Mouse (Mus musculus) heart, embryonic 14.5 days (tissue): ENCODE results near the gene Ift46. TPM values are rescaled to one million over a fixed set of nuclear protein-coding genes. Genes with fewer than 3 reads are reported as not detected.

Experiments used
- ATAC-seq: fragments of 200-750 bp; cut with Nextera tagmentation; 2 replicates; pipeline ENCODE4 v1.8.0; 2017; ENCODE audit warnings: low read depth, moderate TSS enrichment; ENCODE audit not compliant: insufficient number of reproducible peaks, insufficient read depth, low FRiP score
- H3K27ac ChIP-seq, 2 experiments: fragments of 200-500 bp in 1 of 2; fragments of 300-500 bp in 1 of 2; sonication (generic) in 1 of 2; replicated peaks in 1 of 2; 2 replicates each; pipeline ENCODE4 v1.5.1; 2012 to 2014; ENCODE audit warnings: low read depth in 2 of 2, low read length in 2 of 2, control low read depth in 1 of 2, mild to moderate bottlenecking in 1 of 2, mixed read lengths in 1 of 2; ENCODE audit not compliant: control insufficient read depth in 1 of 2, insufficient read depth in 1 of 2
- H3K27me3 ChIP-seq: fragments of 300-500 bp; sonication (generic); 2 replicates; pipeline ENCODE4 v1.6.1; 2014; ENCODE audit warnings: mild to moderate bottlenecking, low read length, control low read depth; ENCODE audit not compliant: control insufficient read depth, insufficient read depth
- H3K36me3 ChIP-seq: fragments of 300-500 bp; sonication (generic); 2 replicates; pipeline ENCODE4 v1.6.1; 2014; ENCODE audit warnings: mild to moderate bottlenecking, control low read depth, low read length, mixed read lengths; ENCODE audit not compliant: control insufficient read depth, insufficient read depth
- H3K4me1 ChIP-seq, 2 experiments: fragments of 200-500 bp in 1 of 2; fragments of 300-500 bp in 1 of 2; sonication (generic) in 1 of 2; 2 replicates each; pipeline ENCODE4 v1.6.1; 2012 to 2014; ENCODE audit warnings: low read length in 2 of 2, control low read depth in 1 of 2, mixed read lengths in 1 of 2; ENCODE audit not compliant: control insufficient read depth in 2 of 2, insufficient read depth in 2 of 2
- H3K4me2 ChIP-seq: fragments of 300-500 bp; sonication (generic); 2 replicates; pipeline ENCODE4 v1.6.1; 2014; ENCODE audit warnings: mild to moderate bottlenecking, low read length
- H3K4me3 ChIP-seq, 2 experiments: fragments of 200-500 bp in 1 of 2; fragments of 300-500 bp in 1 of 2; sonication (generic) in 1 of 2; 2 replicates each; pipeline ENCODE4 v1.5.1; 2012 to 2014; ENCODE audit warnings: low read length in 2 of 2, mild to moderate bottlenecking in 2 of 2, control low read depth in 1 of 2, low read depth in 1 of 2, moderate library complexity in 1 of 2; ENCODE audit not compliant: control insufficient read depth in 1 of 2, insufficient read depth in 1 of 2
- H3K9ac ChIP-seq: fragments of 300-500 bp; sonication (generic); 2 replicates; pipeline ENCODE4 v1.6.1; 2014; ENCODE audit warnings: mild to moderate bottlenecking, low read length
- H3K9me3 ChIP-seq: fragments of 300-500 bp; sonication (generic); 2 replicates; pipeline ENCODE4 v1.6.1; 2016; ENCODE audit warnings: low read length, control low read depth; ENCODE audit not compliant: control insufficient read depth
- WGBS: fragments of 180-500 bp; shearing (Covaris S2); extraction: QIAGEN DNeasy Blood & Tissue Kit; methylation state at CpG from one replicate; pipeline ENCODE4 v1.1.7; 2014; 5-methylcytosine and 5-hydroxymethylcytosine counted together
- polyA plus RNA-seq: library from polyadenylated mRNA; unstranded; fragments of >200 nt; fragmentation: Nextera tagmentation; extraction: Ambion mirVana; gene quantifications from 2 replicates; pipeline ENCODE4 v1.2.1, GENCODE M21; 2014

Ift46 gene
- 67.7 and 73.8 TPM in 2 replicates for polyA plus RNA-seq

GRCm38 (mm10) chr9:44767101-44768028, at the start of gene Ift46, which contains the start of gene Arcn1:
Gene Ift46 (plus strand): TSS chr9:44767908.
Gene Arcn1 (minus strand): TSS chr9:44767845.
- Histone ChIP-seq H3K27me3 (no peaks in the 10 kb centered on the region), H3K27ac (peak within 1 kb of the TSS; percentile 96 to 97), H3K4me3 (peak within 1 kb of the TSS; percentile 66 to 99), H3K9ac (peak within 1 kb of the TSS; percentile 99), H3K9me3 (no peaks in the 10 kb centered on the region), H3K36me3 (no peaks in the 10 kb centered on the region), H3K4me1 (peaks cover 2 to 33% of the 10 kb centered on the region in 2 experiments; a peak in 3 of 4 replicates), H3K4me2 (peak within 1 kb of the TSS; percentile 86)
- ATAC-seq: peak; percentile 88
- under 1% methylated on average over 76 of the region's 82 CpGs for WGBS

GRCm38 (mm10) chr9:44718937-44719631, 48.6 kb upstream of the Ift46 start:
- 88% methylated on average over 12 of the region's 12 CpGs for WGBS
- Histone ChIP-seq H3K9me3 (no peaks in the 10 kb centered on the region), H3K4me3 (no peak overlapping the region), H3K27me3 (no peaks in the 10 kb centered on the region), H3K27ac (no peak overlapping the region), H3K36me3 (peaks cover 49% of the 10 kb centered on the region), H3K4me1 (peaks cover 22 to 42% of the 10 kb centered on the region in 2 experiments), H3K9ac (no peak overlapping the region), H3K4me2 (no peak overlapping the region)
- no peak for ATAC-seq

- H3K9me3 ChIP-seq: no peaks in the 10 kb centered on the region
- H3K4me2 ChIP-seq: peak overlapping the region; percentile 72
- no peaks in the 10 kb centered on the region for H3K27me3 ChIP-seq
- H3K4me1 ChIP-seq: peaks cover 28 to 49% of the 10 kb centered on the region in 2 experiments
- ATAC-seq: no peak
- 81% methylated on average over 8 of the region's 8 CpGs for WGBS
- H3K36me3 ChIP-seq: peaks cover 42% of the 10 kb centered on the region
- H3K4me3 ChIP-seq: peak overlapping the region; percentile 66 to 85
- peak overlapping the region in 1 of 2 experiments; percentile 73; a peak in 2 of 4 replicates for H3K27ac ChIP-seq
- peak overlapping the region; percentile 84 for H3K9ac ChIP-seq
These were observed 47.9 kb upstream of the Ift46 start for GRCm38 (mm10) chr9:44719632-44720357.

GRCm38 (mm10) chr9:44720358-44721153, 47.2 kb upstream of the Ift46 start:
- WGBS: 14% methylated on average over 9 of the region's 9 CpGs
- H3K4me2 ChIP-seq: peak overlapping the region; percentile 72
- H3K27me3 ChIP-seq: no peaks in the 10 kb centered on the region
- peak overlapping the region; percentile 66 to 85 for H3K4me3 ChIP-seq
- H3K9me3 ChIP-seq: no peaks in the 10 kb centered on the region
- H3K36me3 ChIP-seq: peaks cover 40% of the 10 kb centered on the region
- peaks cover 28 to 51% of the 10 kb centered on the region in 2 experiments for H3K4me1 ChIP-seq
- peak overlapping the region; percentile 56 to 73 for H3K27ac ChIP-seq
- ATAC-seq: no peak
- peak overlapping the region; percentile 84 for H3K9ac ChIP-seq

- H3K9me3 ChIP-seq: no peaks in the 10 kb centered on the region
- under 1% methylated on average over 40 of the region's 40 CpGs for WGBS
- no peaks in the 10 kb centered on the region for H3K27me3 ChIP-seq
- H3K4me3 ChIP-seq: peak overlapping the region; percentile 66 to 85
- peaks cover 34 to 56% of the 10 kb centered on the region in 2 experiments for H3K4me1 ChIP-seq
- peak overlapping the region; percentile 72 for H3K4me2 ChIP-seq
- H3K36me3 ChIP-seq: peaks cover 38% of the 10 kb centered on the region
- H3K27ac ChIP-seq: peak overlapping the region; percentile 56 to 73
- peak overlapping the region; percentile 84 for H3K9ac ChIP-seq
- ATAC-seq: peak; percentile 84
These were observed 46.4 kb upstream of the Ift46 start for GRCm38 (mm10) chr9:44721154-44721876.

- 34% methylated on average over 3 of the region's 3 CpGs for WGBS
These were observed 45.9 kb upstream of the Ift46 start for GRCm38 (mm10) chr9:44721877-44722186.

More at GRCm38 (mm10) chr9:44721877-44722186, 45.9 kb upstream of the Ift46 start:
- H3K4me1 ChIP-seq: peaks cover 39 to 61% of the 10 kb centered on the region in 2 experiments
- no peaks in the 10 kb centered on the region for H3K27me3 ChIP-seq
- peak overlapping the region; percentile 84; the same call in 1 of the 2 replicates for H3K9ac ChIP-seq
- H3K4me3 ChIP-seq: peak overlapping the region in 1 of 2 experiments; percentile 66; a peak in 2 of 4 replicates
- no peaks in the 10 kb centered on the region for H3K9me3 ChIP-seq
- peak overlapping the region; percentile 72 for H3K4me2 ChIP-seq
- peaks cover 35% of the 10 kb centered on the region for H3K36me3 ChIP-seq
- H3K27ac ChIP-seq: peak overlapping the region; percentile 50 to 73; a peak in 3 of 4 replicates
- no peak for ATAC-seq
